Mouse (Mus musculus): Measurements from ENCODE around the gene Slc4a4. TPM values are rescaled to one million over a fixed set of nuclear protein-coding genes. Genes with fewer than 3 reads are reported as not detected.

The Slc4a4 gene
- total and polyA plus RNA-seq, 2 experiments from 2014 or later = 4.4 to 10.6 TPM

DNA sequence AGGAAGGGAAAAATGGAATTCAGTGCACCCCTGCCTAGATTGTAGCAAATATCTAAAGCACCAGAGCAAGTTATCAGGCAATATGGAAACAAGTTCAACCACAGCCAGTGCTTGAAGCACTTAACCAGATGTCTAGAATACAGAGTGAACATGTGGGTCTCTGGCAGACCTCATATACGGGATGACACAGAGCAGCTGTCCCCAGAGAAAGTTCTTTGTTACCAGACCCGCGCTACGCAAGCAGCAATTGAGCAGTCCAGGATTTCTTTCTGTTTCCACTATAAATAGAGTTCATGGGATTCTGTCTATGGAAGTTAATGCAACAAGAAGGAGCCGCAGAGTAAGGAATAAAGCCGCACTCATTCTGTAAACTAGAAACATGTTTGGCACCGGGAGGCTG is 46.8 kb downstream of the Slc4a4 start:
- H3K27me3 ChIP-seq (ENCODE audit: control insufficient read depth, insufficient read depth, low read length) = no peaks in the 10 kb centered on the region
- H3K4me2 ChIP-seq (ENCODE audit: low read depth, low read length) = peak overlapping the region; percentile 61
- peak overlapping the region; percentile 28 for H3K4me3 ChIP-seq (ENCODE audit: low read depth, low read length)
- no peaks in the 10 kb centered on the region for H3K36me3 ChIP-seq (replicated peaks; ENCODE audit: control insufficient read depth, insufficient read depth, low read length)
- no peaks in the 10 kb centered on the region for H3K9me3 ChIP-seq (replicated peaks; ENCODE audit: control insufficient read depth, low read length)
- H3K4me1 ChIP-seq (ENCODE audit: control insufficient read depth, insufficient read depth) = peaks cover 58% of the 10 kb centered on the region
- DNase-seq (ENCODE audit: low spot score) (no peak), ATAC-seq (ENCODE audit: insufficient read depth, low read depth) (no peak)
- peak overlapping the region; percentile 50 for H3K9ac ChIP-seq (replicated peaks; ENCODE audit: low read depth, low read length)
- TF ChIP-seq CTCF (IDR thresholded peaks at IDR 0.05; ENCODE audit: low read depth) (no peak), EP300 (IDR thresholded peaks at IDR 0.05; ENCODE audit: low read depth) (no peak)
- WGBS = 26% methylated on average over 7 of the region's 7 CpGs
- H3K27ac ChIP-seq (ENCODE audit: low read depth) = peak overlapping the region; percentile 83

DNA sequence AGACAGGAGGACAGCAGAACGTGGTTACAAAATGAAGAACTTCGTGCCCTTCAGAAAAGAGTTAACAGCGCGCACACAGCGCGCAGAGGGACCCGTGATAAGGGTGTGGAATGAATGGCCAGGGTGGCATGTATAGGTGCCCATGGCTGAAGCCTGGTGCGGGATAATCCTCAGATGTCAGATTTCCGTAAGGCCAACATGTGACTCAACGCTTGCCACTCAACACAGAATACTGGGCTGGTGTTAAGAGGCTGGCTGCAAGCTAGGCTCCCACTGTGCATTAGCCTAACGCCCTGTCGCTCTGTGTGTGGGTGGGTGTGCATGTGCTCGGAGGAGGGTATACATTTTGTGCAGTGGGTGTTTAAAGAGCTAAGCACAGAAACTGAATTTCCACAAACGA is 47.3 kb downstream of the Slc4a4 start:
- 38% methylated on average over 14 of the region's 14 CpGs for WGBS
- Histone ChIP-seq H3K9ac (replicated peaks; ENCODE audit: low read depth, low read length) (peak overlapping the region; percentile 50), H3K4me2 (ENCODE audit: low read depth, low read length) (peak overlapping the region; percentile 61), H3K36me3 (replicated peaks; ENCODE audit: control insufficient read depth, insufficient read depth, low read length) (no peaks in the 10 kb centered on the region), H3K27ac (ENCODE audit: low read depth) (peak overlapping the region; percentile 83), H3K4me1 (ENCODE audit: control insufficient read depth, insufficient read depth) (peaks cover 60% of the 10 kb centered on the region), H3K4me3 (ENCODE audit: low read depth, low read length) (peak overlapping the region; percentile 28), H3K27me3 (ENCODE audit: control insufficient read depth, insufficient read depth, low read length) (no peaks in the 10 kb centered on the region), H3K9me3 (replicated peaks; ENCODE audit: control insufficient read depth, low read length) (no peaks in the 10 kb centered on the region)
- DNase-seq (ENCODE audit: low spot score) (no peak), ATAC-seq (ENCODE audit: insufficient read depth, low read depth) (no peak)
- no peak for TF ChIP-seq EP300 (IDR thresholded peaks at IDR 0.05; ENCODE audit: low read depth)
- no peak for TF ChIP-seq CTCF (IDR thresholded peaks at IDR 0.05; ENCODE audit: low read depth)

DNA sequence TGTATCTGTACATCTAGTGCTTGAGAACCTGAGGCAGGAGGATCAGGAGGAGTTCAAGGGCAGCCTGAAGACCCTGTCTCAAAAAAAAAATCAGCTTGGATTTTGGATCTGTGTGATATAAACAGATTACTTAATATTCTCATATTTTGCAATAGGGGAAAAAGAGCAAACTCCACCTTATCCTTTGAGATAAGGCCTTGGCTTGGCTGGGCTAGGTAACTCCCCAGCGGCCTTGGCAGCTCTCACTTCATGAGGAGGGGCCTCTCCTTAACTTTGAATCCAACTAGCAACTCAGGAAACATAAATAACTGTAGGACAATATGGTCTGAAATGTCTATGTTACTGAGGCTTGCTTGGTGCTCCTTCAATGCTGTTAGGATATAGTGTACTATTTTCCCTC is 51.6 kb downstream of the Slc4a4 start:
- no peak overlapping the region for H3K9ac ChIP-seq (replicated peaks; ENCODE audit: low read depth, low read length)
- no peak overlapping the region for H3K4me2 ChIP-seq (ENCODE audit: low read depth, low read length)
- no peaks in the 10 kb centered on the region for H3K9me3 ChIP-seq (replicated peaks; ENCODE audit: control insufficient read depth, low read length)
- DNase-seq (ENCODE audit: low spot score) (no peak), ATAC-seq (ENCODE audit: insufficient read depth, low read depth) (no peak)
- H3K27me3 ChIP-seq (ENCODE audit: control insufficient read depth, insufficient read depth, low read length) = no peaks in the 10 kb centered on the region
- TF ChIP-seq CTCF (IDR thresholded peaks at IDR 0.05; ENCODE audit: low read depth) = no peak
- no peak for TF ChIP-seq EP300 (IDR thresholded peaks at IDR 0.05; ENCODE audit: low read depth)
- WGBS = 36% methylated on average over 1 of the region's 1 CpGs
- H3K27ac ChIP-seq (ENCODE audit: low read depth) = no peak overlapping the region
- peaks cover 41% of the 10 kb centered on the region for H3K4me1 ChIP-seq (ENCODE audit: control insufficient read depth, insufficient read depth)
- H3K36me3 ChIP-seq (replicated peaks; ENCODE audit: control insufficient read depth, insufficient read depth, low read length) = no peaks in the 10 kb centered on the region
- no peak overlapping the region for H3K4me3 ChIP-seq (ENCODE audit: low read depth, low read length)

DNA sequence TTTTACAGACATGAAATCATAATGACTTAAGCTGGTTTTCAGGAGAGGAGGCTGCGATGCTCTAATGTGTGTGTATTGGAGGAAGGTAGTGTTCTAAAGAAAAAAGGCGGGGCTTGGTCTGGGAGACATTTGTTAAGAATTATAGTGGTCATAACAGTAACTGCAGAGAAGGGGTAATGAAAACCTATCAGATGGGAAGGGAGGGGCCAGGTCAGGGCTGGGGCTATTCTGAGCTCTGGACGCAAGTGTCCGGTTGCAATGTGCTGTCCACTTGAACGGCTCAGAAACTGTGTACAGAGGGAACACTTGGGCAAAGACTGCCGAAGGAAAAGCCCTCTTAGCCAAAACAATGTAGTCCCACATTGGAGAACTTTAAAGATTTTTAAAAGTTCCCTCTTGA is 52.5 kb downstream of the Slc4a4 start:
- TF ChIP-seq CTCF (IDR thresholded peaks at IDR 0.05; ENCODE audit: low read depth) = no peak
- H3K4me2 ChIP-seq (ENCODE audit: low read depth, low read length) = no peak overlapping the region
- WGBS = 50% methylated on average over 6 of the region's 6 CpGs
- H3K9ac ChIP-seq (replicated peaks; ENCODE audit: low read depth, low read length) = no peak overlapping the region
- peaks cover 36% of the 10 kb centered on the region for H3K4me1 ChIP-seq (ENCODE audit: control insufficient read depth, insufficient read depth)
- H3K9me3 ChIP-seq (replicated peaks; ENCODE audit: control insufficient read depth, low read length) = no peaks in the 10 kb centered on the region
- H3K27ac ChIP-seq (ENCODE audit: low read depth) = no peak overlapping the region
- DNase-seq (ENCODE audit: low spot score) (no peak), ATAC-seq (ENCODE audit: insufficient read depth, low read depth) (no peak)
- H3K4me3 ChIP-seq (ENCODE audit: low read depth, low read length) = no peak overlapping the region
- no peaks in the 10 kb centered on the region for H3K36me3 ChIP-seq (replicated peaks; ENCODE audit: control insufficient read depth, insufficient read depth, low read length)
- H3K27me3 ChIP-seq (ENCODE audit: control insufficient read depth, insufficient read depth, low read length) = no peaks in the 10 kb centered on the region

DNA sequence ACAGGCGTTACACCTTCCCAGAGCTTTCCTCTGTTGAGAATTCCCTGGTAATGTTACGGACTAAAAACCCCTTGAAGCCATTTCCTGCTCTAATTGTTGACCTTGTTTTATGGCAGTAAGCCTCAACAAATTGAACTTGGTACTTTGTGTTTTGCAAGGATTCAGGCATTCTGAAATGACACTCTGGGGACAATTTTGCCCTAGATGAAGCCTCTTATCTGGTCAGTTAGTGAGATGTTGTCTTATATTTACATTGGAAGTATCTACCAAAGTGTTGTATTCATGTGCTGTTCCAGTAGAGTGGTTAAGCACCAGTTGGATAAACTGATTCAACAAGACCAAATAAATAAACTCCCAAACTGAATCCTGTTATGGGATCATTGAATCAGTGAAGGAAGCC is 53.2 kb downstream of the Slc4a4 start:
- no peaks in the 10 kb centered on the region for H3K36me3 ChIP-seq (replicated peaks; ENCODE audit: control insufficient read depth, insufficient read depth, low read length)
- H3K9me3 ChIP-seq (replicated peaks; ENCODE audit: control insufficient read depth, low read length) = no peaks in the 10 kb centered on the region
- no peak for ATAC-seq (ENCODE audit: insufficient read depth, low read depth)
- H3K27ac ChIP-seq (ENCODE audit: low read depth) = no peak overlapping the region; the same call in 1 of the 2 replicates
- peaks cover 31% of the 10 kb centered on the region for H3K4me1 ChIP-seq (ENCODE audit: control insufficient read depth, insufficient read depth)
- no peaks in the 10 kb centered on the region for H3K27me3 ChIP-seq (ENCODE audit: control insufficient read depth, insufficient read depth, low read length)
- 76% methylated on average over 2 of the region's 2 CpGs for WGBS
- TF ChIP-seq CTCF (IDR thresholded peaks at IDR 0.05; ENCODE audit: low read depth) = no peak
- no peak for TF ChIP-seq EP300 (IDR thresholded peaks at IDR 0.05; ENCODE audit: low read depth)
- no peak for DNase-seq (ENCODE audit: low spot score)
- H3K4me2 ChIP-seq (ENCODE audit: low read depth, low read length) = no peak overlapping the region
- no peak overlapping the region for H3K4me3 ChIP-seq (ENCODE audit: low read depth, low read length)
- H3K9ac ChIP-seq (replicated peaks; ENCODE audit: low read depth, low read length) = no peak overlapping the region

DNA sequence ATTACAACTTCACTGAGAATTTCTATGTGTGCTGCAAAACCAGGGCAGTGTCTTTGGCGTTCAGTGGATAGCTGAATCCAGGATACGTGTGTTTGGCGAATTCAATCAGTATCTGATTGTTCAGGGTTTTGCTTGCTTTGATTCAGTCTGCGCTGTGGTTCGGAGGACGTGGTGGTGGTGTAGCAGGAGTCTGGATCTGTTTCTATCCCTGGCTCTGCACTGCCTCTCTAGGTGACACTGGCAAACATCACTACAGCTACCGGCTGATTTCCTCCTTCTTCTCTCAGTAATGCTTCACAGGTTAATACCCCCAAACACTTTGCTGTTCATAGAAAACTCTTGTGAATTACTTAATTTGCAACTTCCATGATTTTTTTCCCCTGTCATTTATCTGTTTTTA is 55.3 kb downstream of the Slc4a4 start:
- Histone ChIP-seq H3K4me2 (ENCODE audit: low read depth, low read length) (no peak overlapping the region), H3K4me1 (ENCODE audit: control insufficient read depth, insufficient read depth) (peaks cover 18% of the 10 kb centered on the region), H3K9me3 (replicated peaks; ENCODE audit: control insufficient read depth, low read length) (no peaks in the 10 kb centered on the region), H3K9ac (replicated peaks; ENCODE audit: low read depth, low read length) (no peak overlapping the region), H3K27ac (ENCODE audit: low read depth) (no peak overlapping the region), H3K27me3 (ENCODE audit: control insufficient read depth, insufficient read depth, low read length) (no peaks in the 10 kb centered on the region), H3K4me3 (ENCODE audit: low read depth, low read length) (no peak overlapping the region), H3K36me3 (replicated peaks; ENCODE audit: control insufficient read depth, insufficient read depth, low read length) (no peaks in the 10 kb centered on the region)
- TF ChIP-seq EP300 (IDR thresholded peaks at IDR 0.05; ENCODE audit: low read depth) (no peak), CTCF (IDR thresholded peaks at IDR 0.05; ENCODE audit: low read depth) (no peak)
- 74% methylated on average over 7 of the region's 7 CpGs for WGBS
- DNase-seq (ENCODE audit: low spot score) (no peak), ATAC-seq (ENCODE audit: insufficient read depth, low read depth) (no peak)
